Mouse (Mus musculus) liver, adult 2 months (tissue): ENCODE measurements around the gene Gm10382.

ENCODE experiments used
- CTCF ChIP-seq: fragments of 200-500 bp; IDR thresholded peaks from 2 replicates; pipeline ENCODE4 v1.5.1; 2011; ENCODE audit warnings: low read depth, low read length, control low read depth
- POLR2A ChIP-seq: fragments of 200-500 bp; IDR thresholded peaks from 2 replicates; pipeline ENCODE4 v1.6.1; 2011; ENCODE audit warnings: low read length, control low read depth; ENCODE audit not compliant: insufficient read depth; ENCODE audit errors: extremely low read depth

- no peak for TF ChIP-seq CTCF
- TF ChIP-seq POLR2A: no peak
Observed at GRCm38 (mm10) chr5:125351939-125352338, 37.2 kb upstream of the Gm10382 start.
